Mouse (Mus musculus): ENCODE measurements around the gene Dnah10.

Gene Dnah10

DNA sequence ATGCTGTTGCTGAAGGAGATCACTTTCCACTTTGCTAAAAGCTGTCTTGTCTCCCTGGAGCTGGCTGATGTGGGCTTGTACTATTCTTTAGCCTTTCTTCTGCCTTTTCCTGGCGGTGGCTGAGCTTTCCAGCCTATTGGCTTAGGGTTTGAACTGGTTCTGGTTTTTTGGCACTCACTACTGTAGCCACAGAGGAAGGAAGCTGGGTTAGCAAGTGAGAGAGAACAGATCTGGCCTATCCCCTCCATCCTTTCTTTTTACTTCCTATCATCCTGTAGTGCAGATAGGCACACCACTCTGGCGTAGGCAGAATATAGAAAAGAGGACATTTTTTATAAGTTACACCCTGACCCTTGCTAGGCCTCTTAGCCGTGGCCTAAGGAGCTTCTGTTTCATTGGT lies 148.2 kb downstream of the Dnah10 start:
- no peak for DNase-seq

DNA sequence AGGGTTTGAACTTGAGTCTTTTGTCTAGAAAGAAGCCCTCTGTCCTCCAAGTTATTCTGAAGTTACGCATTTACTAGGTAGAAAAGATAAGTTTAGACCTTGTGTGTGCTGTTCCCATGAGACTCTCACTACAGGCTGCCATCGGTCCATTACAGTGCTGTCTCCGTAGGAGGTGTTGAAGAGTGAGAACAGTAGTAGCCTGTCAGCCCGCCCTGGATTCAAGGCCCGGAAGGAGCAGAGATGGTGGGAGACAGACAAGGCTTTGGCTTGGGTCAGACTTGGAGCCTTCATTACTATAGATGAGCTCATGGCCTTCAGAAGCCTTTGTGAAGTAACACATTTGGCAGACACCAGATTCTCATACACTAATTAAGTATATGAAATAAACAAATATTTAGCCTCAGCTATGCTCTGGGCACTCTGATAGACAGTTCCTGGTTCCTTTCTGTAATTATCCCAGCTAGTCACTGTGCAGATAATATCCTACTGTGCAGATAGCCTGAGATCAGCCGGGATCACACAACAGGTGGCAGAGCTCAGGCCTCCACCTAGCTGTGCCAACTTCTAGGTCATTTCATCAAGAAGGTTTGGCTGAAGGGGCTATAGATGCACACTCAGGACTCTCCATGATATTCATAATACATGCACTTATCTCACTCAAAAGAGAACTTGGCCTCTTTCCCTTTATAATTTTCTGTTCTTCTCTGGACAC lies 149.2 kb downstream of the Dnah10 start:
- no peak for DNase-seq

- no peak for DNase-seq
Measured at GRCm38 (mm10) chr5:124879251-124879650, 154.4 kb downstream of the Dnah10 start.

DNA sequence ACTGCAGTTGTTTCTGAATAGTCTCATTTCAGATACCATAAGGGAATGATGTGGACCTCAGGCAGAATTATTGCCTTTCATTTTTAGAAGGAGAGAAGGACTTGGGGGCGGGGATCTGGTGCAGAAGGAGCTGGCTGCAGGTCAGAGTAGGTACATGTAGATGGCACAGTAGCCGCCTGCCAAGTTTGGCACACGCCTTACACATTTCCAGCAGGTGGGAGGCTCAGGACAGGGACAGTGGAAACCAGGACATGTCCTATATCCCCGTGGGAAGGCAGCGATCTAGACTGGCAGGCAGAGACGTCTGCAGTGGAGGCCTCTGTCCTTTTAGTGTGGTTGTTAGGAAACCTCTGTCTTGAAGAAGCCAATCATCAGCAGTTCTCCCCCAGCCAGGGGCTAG lies 154.9 kb downstream of the Dnah10 start:
- no peak for DNase-seq

DNA sequence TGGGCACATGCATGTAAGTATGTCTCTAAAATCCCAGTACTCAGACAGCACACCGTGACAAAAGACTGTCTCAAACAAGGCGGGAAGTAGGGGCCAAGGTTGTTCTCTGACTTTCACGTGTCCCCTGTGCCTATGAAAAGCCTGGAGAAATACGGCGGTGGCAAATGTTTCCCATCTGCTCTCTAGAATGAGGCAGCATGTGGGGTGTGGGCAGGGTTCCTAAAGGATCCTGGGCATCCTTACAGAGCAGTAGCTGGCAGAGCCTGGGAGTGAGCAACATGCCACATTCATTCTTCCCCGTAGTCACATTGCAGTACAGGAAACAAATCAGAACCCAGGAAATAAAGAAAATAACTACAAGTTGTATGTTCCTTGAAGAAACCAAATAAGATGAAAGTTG lies 159.0 kb downstream of the Dnah10 start:
- peak; percentile 74 for DNase-seq

Data from right cerebral cortex, adult 18-20 months (tissue).